Mouse (Mus musculus) liver, embryonic 14.5 days (tissue): Measurements from ENCODE around the gene Cpa1.

Experiments used
- CTCF ChIP-seq: IDR thresholded peaks from 2 replicates; pipeline ENCODE4 v1.5.1; 2016; ENCODE audit warnings: antibody characterized with exemption, low read depth, control low read depth
- EP300 ChIP-seq: IDR thresholded peaks from 2 replicates; pipeline ENCODE4 v1.6.1; 2016; ENCODE audit warnings: antibody characterized with exemption, low read depth

- TF ChIP-seq CTCF = no peak
- TF ChIP-seq EP300 = no peak
Measured at GRCm38 (mm10) chr6:30600033-30600432, 39.0 kb upstream of the Cpa1 start.
